Mouse (Mus musculus): ENCODE measurements at regions not wholly inside any gene's neighbourhood (a gene's known extent, or its start where the extent isn't known, plus 50 kb on each side); places are given as distances from the start of the nearest gene placed in this dataset.

GRCm38 (mm10) chr16:92979620-92980330 is 153.8 kb upstream of the Runx1 start:
- ATAC-seq: no peak
- no peaks in the 10 kb centered on the region for H3K4me1 ChIP-seq
- H3K27ac ChIP-seq: no peak overlapping the region
- H3K36me3 ChIP-seq (ENCODE audit: poor library complexity, severe bottlenecking): no peaks in the 10 kb centered on the region
- no peak overlapping the region for H3K4me2 ChIP-seq
- no peak overlapping the region for H3K9ac ChIP-seq
- WGBS: 81% methylated on average over 11 of the region's 11 CpGs
- H3K27me3 ChIP-seq: no peaks in the 10 kb centered on the region
- H3K4me3 ChIP-seq: no peak overlapping the region
- H3K9me3 ChIP-seq (replicated peaks): no peaks in the 10 kb centered on the region

GRCm38 (mm10) chr16:92976097-92976496 is 150.1 kb upstream of the Runx1 start:
- WGBS: 91% methylated on average over 8 of the region's 8 CpGs
- ATAC-seq: no peak
- H3K9me3 ChIP-seq (replicated peaks): no peaks in the 10 kb centered on the region

GRCm38 (mm10) chr16:92975090-92975489 is 149.1 kb upstream of the Runx1 start:
- no peak overlapping the region for H3K9ac ChIP-seq
- no peak overlapping the region for H3K27ac ChIP-seq
- H3K27me3 ChIP-seq: no peaks in the 10 kb centered on the region
- no peaks in the 10 kb centered on the region for H3K4me1 ChIP-seq
- no peak overlapping the region for H3K4me2 ChIP-seq
- no peak overlapping the region for H3K4me3 ChIP-seq
- no peaks in the 10 kb centered on the region for H3K9me3 ChIP-seq (replicated peaks)
- H3K36me3 ChIP-seq (ENCODE audit: poor library complexity, severe bottlenecking): no peaks in the 10 kb centered on the region
- 91% methylated on average over 8 of the region's 8 CpGs for WGBS
- no peak for ATAC-seq

More at GRCm38 (mm10) chr16:92976097-92976496, 150.1 kb upstream of the Runx1 start:
- Histone ChIP-seq H3K4me1 (no peaks in the 10 kb centered on the region), H3K27ac (no peak overlapping the region), H3K4me2 (no peak overlapping the region), H3K27me3 (no peaks in the 10 kb centered on the region), H3K9ac (no peak overlapping the region), H3K36me3 (ENCODE audit: poor library complexity, severe bottlenecking) (no peaks in the 10 kb centered on the region), H3K4me3 (no peak overlapping the region)

GRCm38 (mm10) chr16:92972681-92973080 is 146.7 kb upstream of the Runx1 start:
- H3K9ac ChIP-seq: no peak overlapping the region
- no peak overlapping the region for H3K4me3 ChIP-seq
- no peak overlapping the region for H3K4me2 ChIP-seq
- no peaks in the 10 kb centered on the region for H3K4me1 ChIP-seq
- ATAC-seq: no peak
- no peaks in the 10 kb centered on the region for H3K36me3 ChIP-seq (ENCODE audit: poor library complexity, severe bottlenecking)
- H3K27me3 ChIP-seq: no peaks in the 10 kb centered on the region
- WGBS: 80% methylated on average over 5 of the region's 5 CpGs
- no peak overlapping the region for H3K27ac ChIP-seq
- H3K9me3 ChIP-seq (replicated peaks): no peaks in the 10 kb centered on the region

GRCm38 (mm10) chr16:92971956-92972355 is 146.0 kb upstream of the Runx1 start:
- Histone ChIP-seq H3K27ac (no peak overlapping the region), H3K4me3 (no peak overlapping the region), H3K4me1 (no peaks in the 10 kb centered on the region), H3K9ac (no peak overlapping the region), H3K27me3 (no peaks in the 10 kb centered on the region), H3K4me2 (no peak overlapping the region), H3K36me3 (ENCODE audit: poor library complexity, severe bottlenecking) (no peaks in the 10 kb centered on the region), H3K9me3 (replicated peaks) (no peaks in the 10 kb centered on the region)
- no peak for ATAC-seq
- WGBS: 82% methylated on average over 3 of the region's 3 CpGs

GRCm38 (mm10) chr16:92970587-92970986 is 144.6 kb upstream of the Runx1 start:
- Histone ChIP-seq H3K9ac (no peak overlapping the region), H3K4me1 (no peaks in the 10 kb centered on the region), H3K4me2 (no peak overlapping the region), H3K36me3 (ENCODE audit: poor library complexity, severe bottlenecking) (no peaks in the 10 kb centered on the region), H3K27ac (no peak overlapping the region), H3K9me3 (replicated peaks) (no peaks in the 10 kb centered on the region), H3K27me3 (no peaks in the 10 kb centered on the region), H3K4me3 (no peak overlapping the region)
- no peak for ATAC-seq
- 91% methylated on average over 2 of the region's 2 CpGs for WGBS

- Histone ChIP-seq H3K27ac (no peak overlapping the region), H3K36me3 (ENCODE audit: poor library complexity, severe bottlenecking) (no peaks in the 10 kb centered on the region), H3K4me1 (no peaks in the 10 kb centered on the region), H3K27me3 (no peaks in the 10 kb centered on the region), H3K4me3 (no peak overlapping the region), H3K4me2 (no peak overlapping the region), H3K9ac (no peak overlapping the region), H3K9me3 (replicated peaks) (no peaks in the 10 kb centered on the region)
- 90% methylated on average over 5 of the region's 5 CpGs for WGBS
- ATAC-seq: no peak
Observed at GRCm38 (mm10) chr16:92969036-92969435, 143.1 kb upstream of the Runx1 start.

GRCm38 (mm10) chr16:92966069-92966866 is 140.3 kb upstream of the Runx1 start:
- no peak for ATAC-seq
- no peaks in the 10 kb centered on the region for H3K9me3 ChIP-seq (replicated peaks)
- no peak overlapping the region for H3K4me2 ChIP-seq
- H3K27ac ChIP-seq: no peak overlapping the region
- no peaks in the 10 kb centered on the region for H3K4me1 ChIP-seq
- H3K9ac ChIP-seq: no peak overlapping the region
- no peaks in the 10 kb centered on the region for H3K27me3 ChIP-seq
- H3K36me3 ChIP-seq (ENCODE audit: poor library complexity, severe bottlenecking): no peaks in the 10 kb centered on the region
- WGBS: 92% methylated on average over 10 of the region's 10 CpGs
- H3K4me3 ChIP-seq: no peak overlapping the region

- Histone ChIP-seq H3K36me3 (ENCODE audit: poor library complexity, severe bottlenecking) (no peaks in the 10 kb centered on the region), H3K9me3 (replicated peaks) (no peaks in the 10 kb centered on the region), H3K4me1 (no peaks in the 10 kb centered on the region), H3K9ac (no peak overlapping the region), H3K4me3 (no peak overlapping the region), H3K4me2 (no peak overlapping the region), H3K27ac (no peak overlapping the region), H3K27me3 (no peaks in the 10 kb centered on the region)
- 77% methylated on average over 3 of the region's 3 CpGs for WGBS
- ATAC-seq: no peak
Observed at GRCm38 (mm10) chr16:92965651-92966050, 139.7 kb upstream of the Runx1 start.

GRCm38 (mm10) chr16:92963582-92963981 is 137.6 kb upstream of the Runx1 start:
- H3K4me2 ChIP-seq: no peak overlapping the region
- no peak overlapping the region for H3K27ac ChIP-seq
- H3K9me3 ChIP-seq (replicated peaks): no peaks in the 10 kb centered on the region
- WGBS: 90% methylated on average over 4 of the region's 4 CpGs
- H3K36me3 ChIP-seq (ENCODE audit: poor library complexity, severe bottlenecking): no peaks in the 10 kb centered on the region
- no peak overlapping the region for H3K4me3 ChIP-seq
- no peak overlapping the region for H3K9ac ChIP-seq
- no peak for ATAC-seq
- no peaks in the 10 kb centered on the region for H3K4me1 ChIP-seq
- H3K27me3 ChIP-seq: no peaks in the 10 kb centered on the region

- ATAC-seq: no peak
- Histone ChIP-seq H3K4me1 (0 out of 2 replicates have a peak, but pooled peaks cover 3% of the 10 kb centered on the region), H3K36me3 (ENCODE audit: poor library complexity, severe bottlenecking) (no peaks in the 10 kb centered on the region), H3K27ac (no peak overlapping the region), H3K4me2 (no peak overlapping the region), H3K27me3 (no peaks in the 10 kb centered on the region), H3K4me3 (no peak overlapping the region), H3K9ac (no peak overlapping the region), H3K9me3 (replicated peaks) (no peaks in the 10 kb centered on the region)
- WGBS: 82% methylated on average over 3 of the region's 3 CpGs
Observed at GRCm38 (mm10) chr16:92961361-92961760, 135.4 kb upstream of the Runx1 start.

GRCm38 (mm10) chr16:92960740-92961139 is 134.8 kb upstream of the Runx1 start:
- Histone ChIP-seq H3K4me2 (no peak overlapping the region), H3K36me3 (ENCODE audit: poor library complexity, severe bottlenecking) (no peaks in the 10 kb centered on the region), H3K4me1 (0 out of 2 replicates have a peak, but pooled peaks cover 3% of the 10 kb centered on the region), H3K4me3 (no peak overlapping the region), H3K9ac (no peak overlapping the region), H3K27me3 (no peaks in the 10 kb centered on the region), H3K9me3 (replicated peaks) (no peaks in the 10 kb centered on the region), H3K27ac (no peak overlapping the region)
- no peak for ATAC-seq
- WGBS: 84% methylated on average over 7 of the region's 7 CpGs

Data from forebrain, embryonic 13.5 days (tissue).